Mouse (Mus musculus) liver, postnatal 0 days (tissue): ENCODE measurements around the gene Rarg. TPM values are rescaled to one million over a fixed set of nuclear protein-coding genes. Genes with fewer than 3 reads are reported as not detected.

Source experiments
- ATAC-seq: fragments of 200-750 bp; cut with Nextera tagmentation; 2 replicates; pipeline ENCODE4 v1.8.0; 2017; ENCODE audit warnings: mild to moderate bottlenecking, moderate library complexity
- DNase-seq: peaks from one replicate; pipeline ENCODE4 v3.0.0-alpha.2; 2016
- H3K27ac ChIP-seq: fragments of 300-500 bp; sonication (generic); 2 replicates; pipeline ENCODE4 v1.5.1; 2014; ENCODE audit warnings: antibody characterized with exemption, moderate library complexity, mild to moderate bottlenecking, low read depth
- H3K27me3 ChIP-seq: fragments of 300-500 bp; sonication (generic); 2 replicates; pipeline ENCODE4 v1.6.1; 2014; ENCODE audit warnings: low read length, control low read depth, mixed read lengths; ENCODE audit not compliant: insufficient read depth
- H3K36me3 ChIP-seq: fragments of 300-500 bp; sonication (generic); replicated peaks from 2 replicates; pipeline ENCODE4 v1.6.1; 2014; ENCODE audit warnings: mild to moderate bottlenecking, control low read depth, low read length, moderate library complexity, mixed read lengths; ENCODE audit not compliant: insufficient read depth
- H3K4me1 ChIP-seq: fragments of 300-500 bp; sonication (generic); 2 replicates; pipeline ENCODE4 v1.6.1; 2014; ENCODE audit warnings: antibody characterized with exemption, mild to moderate bottlenecking, control low read depth; ENCODE audit not compliant: insufficient read depth
- H3K4me2 ChIP-seq: fragments of 300-500 bp; sonication (generic); 2 replicates; pipeline ENCODE4 v1.6.1; 2014; ENCODE audit warnings: low read depth, mild to moderate bottlenecking, low read length, moderate library complexity, mixed read lengths
- H3K4me3 ChIP-seq: fragments of 300-500 bp; sonication (generic); 2 replicates; pipeline ENCODE4 v1.5.1; 2014; ENCODE audit warnings: low read depth, low read length
- H3K9ac ChIP-seq: fragments of 300-500 bp; sonication (generic); replicated peaks from 2 replicates; pipeline ENCODE4 v1.6.1; 2014; ENCODE audit warnings: mild to moderate bottlenecking, moderate library complexity
- H3K9me3 ChIP-seq: fragments of 300-500 bp; sonication (generic); 2 replicates; pipeline ENCODE4 v1.6.1; 2016; ENCODE audit warnings: mild to moderate bottlenecking, control low read depth, low read length, mixed read lengths
- CTCF ChIP-seq: sonication (generic); IDR thresholded peaks from 2 replicates; pipeline ENCODE4 v1.5.1; 2016; ENCODE audit warnings: antibody characterized with exemption, low read depth
- EP300 ChIP-seq: IDR thresholded peaks from 2 replicates; pipeline ENCODE4 v1.6.1; 2016; ENCODE audit warnings: antibody characterized with exemption, low read depth, mild to moderate bottlenecking
- WGBS: fragments of 180-500 bp; shearing (Covaris S2); extraction: QIAGEN DNeasy Blood & Tissue Kit; methylation state at CpG from one replicate; pipeline ENCODE4 v1.1.7; 2014; ENCODE audit not compliant: insufficient replicate concordance; 5-methylcytosine and 5-hydroxymethylcytosine counted together
- polyA plus RNA-seq: library from polyadenylated mRNA; unstranded; fragments of >200 nt; fragmentation: Nextera tagmentation; extraction: Ambion mirVana; gene quantifications from 2 replicates; pipeline ENCODE4 v1.2.1, GENCODE M21; 2015

Gene Rarg
- polyA plus RNA-seq, 1 experiment from 2014 or later: 2.6 TPM

GRCm38 (mm10) chr15:102258581-102259253 lies 1.4 kb upstream of the Rarg start:
- H3K9me3 ChIP-seq: no peaks in the 10 kb centered on the region
- H3K9ac ChIP-seq: no peak overlapping the region
- ATAC-seq: no peak
- H3K4me3 ChIP-seq: no peak overlapping the region
- H3K27ac ChIP-seq: no peak overlapping the region
- TF ChIP-seq CTCF (no peak), EP300 (no peak)
- H3K36me3 ChIP-seq: no peaks in the 10 kb centered on the region
- peaks cover 54% of the 10 kb centered on the region for H3K27me3 ChIP-seq
- H3K4me1 ChIP-seq: peaks cover 8% of the 10 kb centered on the region
- H3K4me2 ChIP-seq: no peak overlapping the region
- WGBS: 34% methylated on average over 11 of the region's 11 CpGs
- no peak for DNase-seq

- DNase-seq: no peak
- TF ChIP-seq EP300 (no peak), CTCF (no peak)
- Histone ChIP-seq H3K27me3 (peaks cover 54% of the 10 kb centered on the region), H3K27ac (no peak overlapping the region), H3K9ac (no peak overlapping the region), H3K4me2 (peak overlapping the region; percentile 88; the same call in 1 of the 2 replicates), H3K36me3 (no peaks in the 10 kb centered on the region), H3K4me1 (peaks cover 8% of the 10 kb centered on the region), H3K4me3 (peak overlapping the region; percentile 61), H3K9me3 (no peaks in the 10 kb centered on the region)
- WGBS: 20% methylated on average over 12 of the region's 12 CpGs
- ATAC-seq: no peak
Observed at GRCm38 (mm10) chr15:102258076-102258470, 756 bp upstream of the Rarg start.

GRCm38 (mm10) chr15:102256431-102257201 lies 701 bp downstream of the Rarg start:
- no peak for TF ChIP-seq CTCF
- no peak for TF ChIP-seq EP300
- ATAC-seq (no peak), DNase-seq (peak; percentile 13)
- peak overlapping the region; percentile 88 for H3K4me2 ChIP-seq
- H3K4me1 ChIP-seq: peaks cover 8% of the 10 kb centered on the region
- peaks cover 60% of the 10 kb centered on the region for H3K27me3 ChIP-seq
- H3K27ac ChIP-seq: no peak overlapping the region
- no peaks in the 10 kb centered on the region for H3K36me3 ChIP-seq
- H3K9me3 ChIP-seq: no peaks in the 10 kb centered on the region
- WGBS: 17% methylated on average over 22 of the region's 22 CpGs
- H3K9ac ChIP-seq: peak overlapping the region; percentile 55
- H3K4me3 ChIP-seq: peak overlapping the region; percentile 61

- no peak overlapping the region for H3K27ac ChIP-seq
- WGBS: 55% methylated on average over 13 of the region's 14 CpGs
- H3K4me2 ChIP-seq: no peak overlapping the region
- H3K4me1 ChIP-seq: peaks cover 8% of the 10 kb centered on the region
- H3K27me3 ChIP-seq: peaks cover 59% of the 10 kb centered on the region
- no peak for TF ChIP-seq CTCF
- TF ChIP-seq EP300: no peak
- H3K9me3 ChIP-seq: no peaks in the 10 kb centered on the region
- H3K9ac ChIP-seq: no peak overlapping the region
- no peak overlapping the region for H3K4me3 ChIP-seq
- DNase-seq (peak; percentile 13), ATAC-seq (no peak)
- no peaks in the 10 kb centered on the region for H3K36me3 ChIP-seq
Observed at GRCm38 (mm10) chr15:102255547-102256255, 1.6 kb downstream of the Rarg start.

GRCm38 (mm10) chr15:102250521-102250920 lies 6.8 kb downstream of the Rarg start:
- Histone ChIP-seq H3K4me1 (peaks cover 11% of the 10 kb centered on the region), H3K27me3 (peaks cover 66% of the 10 kb centered on the region), H3K4me3 (no peak overlapping the region), H3K27ac (no peak overlapping the region), H3K9me3 (no peaks in the 10 kb centered on the region), H3K9ac (no peak overlapping the region), H3K4me2 (no peak overlapping the region), H3K36me3 (no peaks in the 10 kb centered on the region)
- ATAC-seq: no peak
- no peak for TF ChIP-seq EP300
- TF ChIP-seq CTCF: no peak
- 70% methylated on average over 5 of the region's 5 CpGs for WGBS
- no peak for DNase-seq

GRCm38 (mm10) chr15:102249967-102250366 lies 7.3 kb downstream of the Rarg start:
- Histone ChIP-seq H3K9me3 (no peaks in the 10 kb centered on the region), H3K36me3 (no peaks in the 10 kb centered on the region), H3K9ac (no peak overlapping the region), H3K4me2 (no peak overlapping the region), H3K4me3 (no peak overlapping the region), H3K27ac (no peak overlapping the region), H3K27me3 (peaks cover 68% of the 10 kb centered on the region), H3K4me1 (peaks cover 12% of the 10 kb centered on the region)
- TF ChIP-seq EP300 (no peak), CTCF (no peak)
- DNase-seq (no peak), ATAC-seq (no peak)
- WGBS: 54% methylated on average over 9 of the region's 9 CpGs
